Mouse (Mus musculus) intestine, embryonic 15.5 days (tissue): ENCODE measurements around the gene Slc5a4b. TPM values are rescaled to one million over a fixed set of nuclear protein-coding genes. Genes with fewer than 3 reads are reported as not detected.

ENCODE experiments used
- ATAC-seq: fragments of 200-750 bp; cut with Nextera tagmentation; 2 replicates; pipeline ENCODE4 v1.8.0; 2017; ENCODE audit warnings: moderate TSS enrichment, moderate library complexity
- H3K27ac ChIP-seq: fragments of 300-500 bp; sonication (generic); 2 replicates; pipeline ENCODE4 v1.5.1; 2015; ENCODE audit warnings: mild to moderate bottlenecking, inconsistent platforms
- H3K27me3 ChIP-seq: fragments of 300-500 bp; sonication (generic); replicated peaks from 2 replicates; pipeline ENCODE4 v1.6.1; 2015; ENCODE audit warnings: inconsistent platforms
- H3K36me3 ChIP-seq: fragments of 300-500 bp; sonication (generic); 2 replicates; pipeline ENCODE4 v1.6.1; 2015; ENCODE audit warnings: inconsistent platforms
- H3K4me1 ChIP-seq: fragments of 300-500 bp; sonication (generic); replicated peaks from 2 replicates; pipeline ENCODE4 v1.6.1; 2015; ENCODE audit warnings: inconsistent platforms
- H3K4me2 ChIP-seq: fragments of 300-500 bp; sonication (generic); replicated peaks from 2 replicates; pipeline ENCODE4 v1.6.1; 2015; ENCODE audit warnings: mild to moderate bottlenecking, inconsistent platforms
- H3K4me3 ChIP-seq: fragments of 300-500 bp; sonication (generic); replicated peaks from 2 replicates; pipeline ENCODE4 v1.5.1; 2015; ENCODE audit warnings: inconsistent platforms
- H3K9ac ChIP-seq: fragments of 300-500 bp; sonication (generic); 2 replicates; pipeline ENCODE4 v1.6.1; 2015; ENCODE audit warnings: inconsistent platforms
- H3K9me3 ChIP-seq: fragments of 300-500 bp; sonication (generic); 2 replicates; pipeline ENCODE4 v1.6.1; 2016; ENCODE audit warnings: inconsistent platforms
- WGBS: fragments of 180-500 bp; shearing (Covaris S2); methylation state at CpG from one replicate; pipeline ENCODE4 v1.1.7; 2015; 5-methylcytosine and 5-hydroxymethylcytosine counted together
- polyA plus RNA-seq: library from polyadenylated mRNA; unstranded; fragments of >200 nt; fragmentation: Nextera tagmentation; extraction: Ambion mirVana; gene quantifications from 2 replicates; pipeline ENCODE4 v1.2.1, GENCODE M21; 2015

The Slc5a4b gene
- polyA plus RNA-seq, 1 experiment from 2014 or later, result 0.36 TPM

DNA sequence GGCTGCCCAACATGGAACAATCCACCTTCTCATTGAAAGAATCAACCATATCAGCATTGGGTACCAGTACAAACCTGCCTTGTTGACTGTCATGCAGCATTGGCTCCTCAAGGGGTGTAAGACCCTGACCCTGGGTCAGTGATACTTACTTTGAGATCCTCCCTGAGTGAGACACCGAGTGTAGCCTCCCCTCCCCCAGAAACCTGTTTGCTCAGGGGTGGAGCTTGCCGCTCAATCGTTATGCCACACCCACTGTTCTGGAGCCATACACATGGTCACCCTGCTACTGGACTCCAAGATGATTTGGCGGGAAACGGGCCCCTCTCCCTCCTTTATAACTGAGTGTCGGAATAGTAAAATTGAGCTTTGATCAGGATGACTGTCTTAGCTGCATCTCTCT lies 86.8 kb downstream of the Slc5a4b start:
- 0 out of 2 replicates have a peak, but pooled peaks cover 3% of the 10 kb centered on the region for H3K4me1 ChIP-seq
- ATAC-seq, result no peak
- WGBS, result 92% methylated on average over 6 of the region's 6 CpGs
- H3K27ac ChIP-seq, result no peak overlapping the region
- no peak overlapping the region for H3K4me3 ChIP-seq
- no peak overlapping the region for H3K4me2 ChIP-seq
- H3K9me3 ChIP-seq, result peaks cover 4% of the 10 kb centered on the region; the same call in 1 of the 2 replicates
- H3K9ac ChIP-seq, result no peak overlapping the region
- H3K27me3 ChIP-seq, result no peaks in the 10 kb centered on the region
- H3K36me3 ChIP-seq, result no peaks in the 10 kb centered on the region

DNA sequence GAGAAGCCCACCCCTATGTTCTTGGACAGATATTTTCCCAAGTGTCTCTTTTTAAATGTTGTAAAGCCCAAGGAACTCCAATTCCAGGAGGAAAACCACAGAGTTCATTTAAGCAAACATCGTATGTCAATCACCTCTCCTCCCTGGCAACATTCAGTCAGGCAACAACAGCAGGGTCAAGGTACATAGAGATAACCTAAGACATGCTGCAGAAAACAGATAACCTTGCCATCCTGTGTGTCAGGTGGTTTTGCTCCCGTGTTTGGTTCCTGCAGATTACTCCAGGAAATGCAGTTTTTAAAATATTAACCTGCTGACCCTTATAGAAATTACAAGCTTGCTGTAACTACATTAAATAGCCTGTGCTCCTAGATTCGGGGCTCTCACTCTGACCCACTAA lies 89.0 kb downstream of the Slc5a4b start:
- ATAC-seq, result peak; percentile 94
- Histone ChIP-seq H3K4me1 (no peaks in the 10 kb centered on the region), H3K9me3 (peaks cover 4% of the 10 kb centered on the region; the same call in 1 of the 2 replicates), H3K27ac (peak overlapping the region; percentile 48; the same call in 1 of the 2 replicates), H3K9ac (no peak overlapping the region), H3K36me3 (no peaks in the 10 kb centered on the region), H3K27me3 (no peaks in the 10 kb centered on the region), H3K4me2 (no peak overlapping the region), H3K4me3 (no peak overlapping the region)
- 41% methylated on average over 3 of the region's 3 CpGs for WGBS

DNA sequence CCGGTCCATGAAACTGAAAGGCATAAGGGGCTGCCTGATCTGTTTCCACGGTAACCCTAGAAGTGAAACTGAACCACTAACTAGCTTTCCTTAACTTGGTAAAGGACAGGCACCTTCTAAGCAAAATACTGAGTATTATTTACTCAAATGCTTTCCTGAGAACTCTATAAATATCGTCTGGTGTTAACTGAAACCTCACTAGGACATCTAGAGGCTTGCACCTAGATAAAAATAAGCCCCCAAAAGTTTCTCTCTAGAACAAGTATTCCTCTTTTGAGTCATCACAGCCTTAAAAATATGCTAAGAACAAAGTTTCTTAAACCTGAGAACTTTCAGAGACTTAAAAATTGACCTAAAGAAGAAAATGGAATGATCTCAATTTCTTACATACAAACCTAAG lies 93.9 kb downstream of the Slc5a4b start:
- H3K9ac ChIP-seq, result no peak overlapping the region
- no peaks in the 10 kb centered on the region for H3K36me3 ChIP-seq
- 80% methylated on average over 3 of the region's 3 CpGs for WGBS
- no peak for ATAC-seq
- H3K27me3 ChIP-seq, result no peaks in the 10 kb centered on the region
- H3K27ac ChIP-seq, result no peak overlapping the region
- no peaks in the 10 kb centered on the region for H3K4me1 ChIP-seq
- no peaks in the 10 kb centered on the region for H3K9me3 ChIP-seq
- H3K4me3 ChIP-seq, result no peak overlapping the region
- H3K4me2 ChIP-seq, result no peak overlapping the region

DNA sequence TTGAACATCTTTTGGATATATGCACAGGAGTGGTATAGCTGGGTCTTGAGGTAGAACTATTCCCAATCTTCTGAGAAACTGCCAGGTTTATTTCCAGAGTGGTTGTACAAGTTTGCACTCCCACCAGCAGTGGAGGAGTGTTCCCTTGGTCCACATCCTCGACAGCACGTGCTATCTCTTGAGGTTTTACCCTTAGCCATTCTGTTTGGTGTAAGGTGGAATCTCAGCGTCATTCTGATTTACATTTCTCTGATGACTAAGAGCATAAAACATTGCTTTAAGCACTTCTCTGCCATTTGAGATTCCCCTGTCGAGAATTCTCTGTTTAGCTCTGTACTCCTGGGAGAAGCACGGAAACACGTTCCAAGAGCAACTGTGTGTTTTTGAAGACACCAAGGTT lies 97.8 kb downstream of the Slc5a4b start:
- 70% methylated on average over 6 of the region's 6 CpGs for WGBS

DNA sequence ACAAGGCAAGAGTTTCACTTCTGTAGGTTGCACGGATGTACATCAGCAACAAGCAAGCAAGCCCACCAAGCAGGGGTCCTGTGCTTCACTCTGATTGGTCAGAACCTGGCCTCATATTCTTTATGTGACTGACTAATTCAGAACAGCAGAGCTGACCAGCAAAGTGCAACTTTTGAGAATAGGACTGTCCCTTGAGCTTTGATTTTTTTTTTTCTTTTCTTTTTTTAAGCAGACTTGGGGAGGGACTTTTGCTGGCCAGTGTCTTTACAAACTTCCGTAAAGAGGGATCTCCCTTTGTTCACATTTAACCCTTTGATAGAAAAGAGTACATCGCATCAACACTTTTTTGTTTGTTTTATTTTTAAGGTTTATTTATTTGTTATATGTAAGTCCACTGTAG lies 100.9 kb downstream of the Slc5a4b start:
- Histone ChIP-seq H3K27ac (no peak overlapping the region), H3K4me1 (no peaks in the 10 kb centered on the region), H3K9ac (no peak overlapping the region), H3K9me3 (no peaks in the 10 kb centered on the region), H3K4me3 (no peak overlapping the region), H3K36me3 (no peaks in the 10 kb centered on the region), H3K4me2 (no peak overlapping the region), H3K27me3 (no peaks in the 10 kb centered on the region)
- 71% methylated on average over 3 of the region's 3 CpGs for WGBS
- no peak for ATAC-seq

More for the DNA sequence above, 97.8 kb downstream of the Slc5a4b start:
- Histone ChIP-seq H3K4me2 (no peak overlapping the region), H3K27me3 (no peaks in the 10 kb centered on the region), H3K9ac (no peak overlapping the region), H3K4me3 (no peak overlapping the region), H3K27ac (no peak overlapping the region), H3K9me3 (no peaks in the 10 kb centered on the region), H3K4me1 (no peaks in the 10 kb centered on the region), H3K36me3 (no peaks in the 10 kb centered on the region)
- no peak for ATAC-seq

Other genes with a start within 250 kb of the Slc5a4b start
- gene Derl3, start 217.5 kb downstream of the Slc5a4b start, polyA plus RNA-seq, result 4.4 and 8.5 TPM in 2 replicates
- 170 and 171 TPM in 2 replicates for gene Smarcb1, start 189.3 kb downstream of the Slc5a4b start, polyA plus RNA-seq
- gene Chchd10, start 177.8 kb downstream of the Slc5a4b start, polyA plus RNA-seq, result 171 and 215 TPM in 2 replicates
- 30.1 and 32.2 TPM in 2 replicates for gene Mmp11, start 174.5 kb downstream of the Slc5a4b start, polyA plus RNA-seq
- gene Gm867, start 170.3 kb downstream of the Slc5a4b start, polyA plus RNA-seq, result 0.30 and 0.47 TPM in 2 replicates
- gene Vpreb3, start 167.9 kb downstream of the Slc5a4b start, polyA plus RNA-seq, result 0.57 and 0.89 TPM in 2 replicates
- not detected in 2 replicates for gene Gm5134, start 156.4 kb downstream of the Slc5a4b start, polyA plus RNA-seq
- 18.6 and 18.9 TPM in 2 replicates for gene Zfp280b, start 78.3 kb downstream of the Slc5a4b start, polyA plus RNA-seq
- gene Slc5a4a, start 36.5 kb upstream of the Slc5a4b start, polyA plus RNA-seq, result 0.23 TPM in 1 of 2 replicates, not detected in the other
- 42.6 and 43.7 TPM in 2 replicates for gene Prmt2, start 126.9 kb upstream of the Slc5a4b start, polyA plus RNA-seq
- gene S100b, start 142.9 kb upstream of the Slc5a4b start, polyA plus RNA-seq, result 2.2 and 2.6 TPM in 2 replicates
- gene Dip2a, start 234.3 kb upstream of the Slc5a4b start, polyA plus RNA-seq, result 9.0 and 10.2 TPM in 2 replicates